Mouse (Mus musculus) retina, postnatal 7 days (tissue): ENCODE measurements around the gene Zscan4d.
"Not testable (repeated sequence)": the region's sequence is repeated elsewhere in the genome, so short reads cannot be mapped to it uniquely, and the experiment has no call there.

Source experiments
- DNase-seq: peaks from one replicate; pipeline ENCODE4 v3.0.0-alpha.2; 2012; ENCODE audit warnings: low read depth, low spot score

Zscan4d gene

DNA sequence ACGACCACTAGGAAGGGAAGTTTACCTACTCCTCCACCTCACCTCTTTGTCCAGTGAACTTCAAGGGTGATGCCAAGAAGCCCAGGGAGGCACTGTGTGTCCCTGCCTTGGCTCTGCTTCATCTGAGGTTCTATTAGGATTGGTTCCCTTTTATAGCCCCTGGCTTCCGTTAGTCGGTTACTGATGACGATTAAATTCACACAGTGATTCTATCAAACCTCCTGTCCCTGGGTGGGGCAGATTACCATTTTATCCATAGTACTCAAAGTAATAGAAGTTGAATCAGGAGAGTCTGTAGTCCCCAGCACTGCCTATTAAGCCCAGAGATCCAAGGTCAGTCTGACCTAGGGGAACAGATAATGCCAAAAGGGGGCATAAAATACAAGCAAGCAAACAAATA, at the start of gene Zscan4d:
Gene Zscan4d (minus strand): TSS at position 101 of the 400 bp plus-strand sequence.
- not testable (repeated sequence) for DNase-seq

DNA sequence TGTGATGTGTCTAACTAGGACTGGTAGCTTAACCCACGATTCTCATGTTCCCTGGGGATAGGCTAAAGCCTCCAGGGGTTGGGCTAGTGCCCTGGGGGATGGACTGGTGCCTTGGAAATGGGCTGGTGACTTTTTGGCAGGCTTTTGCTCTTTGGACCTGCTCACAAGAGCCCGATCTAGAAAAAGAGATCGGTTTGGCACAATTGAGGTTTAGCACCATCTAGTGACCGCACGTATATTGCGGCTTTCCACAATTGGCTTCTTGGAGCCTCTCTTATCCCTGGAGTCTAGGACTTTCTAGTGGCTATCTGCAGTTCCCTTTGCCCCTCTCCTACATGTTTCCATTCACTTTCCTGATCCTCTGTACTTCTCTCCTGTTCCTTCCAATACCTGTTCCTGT, 7.9 kb downstream of the Zscan4d start:
- not testable (repeated sequence) for DNase-seq
